Mouse (Mus musculus): Measurements from ENCODE around the gene Sergef. TPM values are rescaled to one million over a fixed set of nuclear protein-coding genes. Genes with fewer than 3 reads are reported as not detected.

Sergef gene
- polyA plus RNA-seq, 1 experiment from 2014 or later, result 11.6 TPM

- H3K9me3 ChIP-seq (replicated peaks; ENCODE audit: control insufficient read depth, low read length), result no peaks in the 10 kb centered on the region
- H3K9ac ChIP-seq (replicated peaks; ENCODE audit: low read length), result no peak overlapping the region
- H3K27ac ChIP-seq (replicated peaks; ENCODE audit: low read depth, low read length), result no peak overlapping the region
- 50% methylated on average over 8 of the region's 8 CpGs for WGBS
- H3K36me3 ChIP-seq (replicated peaks; ENCODE audit: control insufficient read depth, insufficient read depth, low read depth, low read length), result no peaks in the 10 kb centered on the region
- no peak overlapping the region for H3K4me2 ChIP-seq (ENCODE audit: low read depth, low read length)
- H3K4me1 ChIP-seq (ENCODE audit: control insufficient read depth, insufficient read depth, low read length), result peaks cover 3% of the 10 kb centered on the region; the same call in 1 of the 2 replicates
- no peak overlapping the region for H3K4me3 ChIP-seq (ENCODE audit: low read depth, low read length)
- peaks cover 44% of the 10 kb centered on the region for H3K27me3 ChIP-seq (ENCODE audit: control insufficient read depth, insufficient read depth, low read length)
- ATAC-seq (replicated peaks; ENCODE audit: insufficient number of reproducible peaks, low FRiP score, low TSS enrichment, low read depth) (no peak), DNase-seq (ENCODE audit: low spot score) (no peak)
Measured at GRCm38 (mm10) chr7:46400346-46400745, 239.3 kb downstream of the Sergef start.

GRCm38 (mm10) chr7:46399676-46400075 lies 239.9 kb downstream of the Sergef start:
- ATAC-seq (replicated peaks; ENCODE audit: insufficient number of reproducible peaks, low FRiP score, low TSS enrichment, low read depth) (no peak), DNase-seq (ENCODE audit: low spot score) (no peak)
- no peak overlapping the region for H3K4me2 ChIP-seq (ENCODE audit: low read depth, low read length)
- H3K9me3 ChIP-seq (replicated peaks; ENCODE audit: control insufficient read depth, low read length), result no peaks in the 10 kb centered on the region
- H3K27ac ChIP-seq (replicated peaks; ENCODE audit: low read depth, low read length), result no peak overlapping the region
- H3K4me1 ChIP-seq (ENCODE audit: control insufficient read depth, insufficient read depth, low read length), result peaks cover 3% of the 10 kb centered on the region; the same call in 1 of the 2 replicates
- no peaks in the 10 kb centered on the region for H3K36me3 ChIP-seq (replicated peaks; ENCODE audit: control insufficient read depth, insufficient read depth, low read depth, low read length)
- WGBS, result 94% methylated on average over 1 of the region's 1 CpGs
- no peak overlapping the region for H3K9ac ChIP-seq (replicated peaks; ENCODE audit: low read length)
- H3K27me3 ChIP-seq (ENCODE audit: control insufficient read depth, insufficient read depth, low read length), result peaks cover 47% of the 10 kb centered on the region
- H3K4me3 ChIP-seq (ENCODE audit: low read depth, low read length), result no peak overlapping the region

- no peaks in the 10 kb centered on the region for H3K36me3 ChIP-seq (replicated peaks; ENCODE audit: control insufficient read depth, insufficient read depth, low read depth, low read length)
- H3K4me1 ChIP-seq (ENCODE audit: control insufficient read depth, insufficient read depth, low read length), result peaks cover 3% of the 10 kb centered on the region; the same call in 1 of the 2 replicates
- no peak overlapping the region for H3K9ac ChIP-seq (replicated peaks; ENCODE audit: low read length)
- ATAC-seq (replicated peaks; ENCODE audit: insufficient number of reproducible peaks, low FRiP score, low TSS enrichment, low read depth) (no peak), DNase-seq (ENCODE audit: low spot score) (no peak)
- no peak overlapping the region for H3K27ac ChIP-seq (replicated peaks; ENCODE audit: low read depth, low read length)
- H3K4me3 ChIP-seq (ENCODE audit: low read depth, low read length), result no peak overlapping the region
- H3K4me2 ChIP-seq (ENCODE audit: low read depth, low read length), result no peak overlapping the region
- 55% methylated on average over 4 of the region's 4 CpGs for WGBS
- H3K27me3 ChIP-seq (ENCODE audit: control insufficient read depth, insufficient read depth, low read length), result peaks cover 50% of the 10 kb centered on the region
- H3K9me3 ChIP-seq (replicated peaks; ENCODE audit: control insufficient read depth, low read length), result no peaks in the 10 kb centered on the region
Measured at GRCm38 (mm10) chr7:46398612-46399011, 241.0 kb downstream of the Sergef start.

GRCm38 (mm10) chr7:46397732-46398333 lies 241.8 kb downstream of the Sergef start:
- no peak for DNase-seq (ENCODE audit: low spot score)
- WGBS, result 10% methylated on average over 70 of the region's 70 CpGs
- Histone ChIP-seq H3K9me3 (replicated peaks; ENCODE audit: control insufficient read depth, low read length) (no peaks in the 10 kb centered on the region), H3K9ac (replicated peaks; ENCODE audit: low read length) (no peak overlapping the region), H3K27ac (replicated peaks; ENCODE audit: low read depth, low read length) (no peak overlapping the region), H3K27me3 (ENCODE audit: control insufficient read depth, insufficient read depth, low read length) (peaks cover 50% of the 10 kb centered on the region), H3K4me3 (ENCODE audit: low read depth, low read length) (peak overlapping the region; percentile 45; the same call in 1 of the 2 replicates), H3K4me2 (ENCODE audit: low read depth, low read length) (peak overlapping the region; percentile 94), H3K4me1 (ENCODE audit: control insufficient read depth, insufficient read depth, low read length) (peaks cover 3% of the 10 kb centered on the region; the same call in 1 of the 2 replicates), H3K36me3 (replicated peaks; ENCODE audit: control insufficient read depth, insufficient read depth, low read depth, low read length) (no peaks in the 10 kb centered on the region)
- ATAC-seq (replicated peaks; ENCODE audit: insufficient number of reproducible peaks, low FRiP score, low TSS enrichment, low read depth), result no peak

- WGBS, result 1% methylated on average over 51 of the region's 64 CpGs
- ATAC-seq (replicated peaks; ENCODE audit: insufficient number of reproducible peaks, low FRiP score, low TSS enrichment, low read depth), result no peak; the same call in 1 of the 2 replicates
- Histone ChIP-seq H3K4me3 (ENCODE audit: low read depth, low read length) (peak overlapping the region; percentile 45), H3K27me3 (ENCODE audit: control insufficient read depth, insufficient read depth, low read length) (peaks cover 50% of the 10 kb centered on the region), H3K9me3 (replicated peaks; ENCODE audit: control insufficient read depth, low read length) (no peaks in the 10 kb centered on the region), H3K4me2 (ENCODE audit: low read depth, low read length) (peak overlapping the region; percentile 94), H3K4me1 (ENCODE audit: control insufficient read depth, insufficient read depth, low read length) (peaks cover 3% of the 10 kb centered on the region; the same call in 1 of the 2 replicates), H3K9ac (replicated peaks; ENCODE audit: low read length) (peak overlapping the region; percentile 32; the same call in 1 of the 2 replicates), H3K27ac (replicated peaks; ENCODE audit: low read depth, low read length) (no peak overlapping the region), H3K36me3 (replicated peaks; ENCODE audit: control insufficient read depth, insufficient read depth, low read depth, low read length) (no peaks in the 10 kb centered on the region)
- no peak for DNase-seq (ENCODE audit: low spot score)
Measured at GRCm38 (mm10) chr7:46396928-46397731, 242.5 kb downstream of the Sergef start.

GRCm38 (mm10) chr7:46396231-46396927 lies 243.2 kb downstream of the Sergef start, which contains the start of gene Kcnc1:
Gene Kcnc1, plus strand, starts transcription at chr7:46396497.
- DNase-seq (ENCODE audit: low spot score) (peak; percentile 90), ATAC-seq (replicated peaks; ENCODE audit: insufficient number of reproducible peaks, low FRiP score, low TSS enrichment, low read depth) (peak; percentile 68)
- Histone ChIP-seq H3K4me1 (ENCODE audit: control insufficient read depth, insufficient read depth, low read length) (peaks cover 3% of the 10 kb centered on the region; the same call in 1 of the 2 replicates), H3K4me2 (ENCODE audit: low read depth, low read length) (peak within 1 kb of the TSS; percentile 94), H3K9ac (replicated peaks; ENCODE audit: low read length) (peak within 1 kb of the TSS; percentile 32; the same call in 1 of the 2 replicates), H3K27me3 (ENCODE audit: control insufficient read depth, insufficient read depth, low read length) (peaks cover 50% of the 10 kb centered on the region), H3K9me3 (replicated peaks; ENCODE audit: control insufficient read depth, low read length) (no peaks in the 10 kb centered on the region), H3K4me3 (ENCODE audit: low read depth, low read length) (peak within 1 kb of the TSS; percentile 45), H3K27ac (replicated peaks; ENCODE audit: low read depth, low read length) (no peak within 1 kb of the TSS), H3K36me3 (replicated peaks; ENCODE audit: control insufficient read depth, insufficient read depth, low read depth, low read length) (no peaks in the 10 kb centered on the region)
- WGBS, result under 1% methylated on average over 44 of the region's 93 CpGs

- Histone ChIP-seq H3K4me2 (ENCODE audit: low read depth, low read length) (no peak overlapping the region), H3K4me3 (ENCODE audit: low read depth, low read length) (no peak overlapping the region), H3K27ac (replicated peaks; ENCODE audit: low read depth, low read length) (no peak overlapping the region), H3K27me3 (ENCODE audit: control insufficient read depth, insufficient read depth, low read length) (peaks cover 50% of the 10 kb centered on the region), H3K9ac (replicated peaks; ENCODE audit: low read length) (no peak overlapping the region), H3K9me3 (replicated peaks; ENCODE audit: control insufficient read depth, low read length) (no peaks in the 10 kb centered on the region), H3K36me3 (replicated peaks; ENCODE audit: control insufficient read depth, insufficient read depth, low read depth, low read length) (no peaks in the 10 kb centered on the region), H3K4me1 (ENCODE audit: control insufficient read depth, insufficient read depth, low read length) (peaks cover 3% of the 10 kb centered on the region; the same call in 1 of the 2 replicates)
- no peak for ATAC-seq (replicated peaks; ENCODE audit: insufficient number of reproducible peaks, low FRiP score, low TSS enrichment, low read depth)
- WGBS, result 25% methylated on average over 6 of the region's 6 CpGs
- DNase-seq (ENCODE audit: low spot score), result no peak
Measured at GRCm38 (mm10) chr7:46395571-46395970, 244.0 kb downstream of the Sergef start.

Data from embryonic facial prominence, embryonic 11.5 days (tissue).